Mouse (Mus musculus) heart, adult 9 months (tissue): ENCODE measurements at regions not wholly inside any gene's neighbourhood (a gene's known extent, or its start where the extent isn't known, plus 50 kb on each side); places are given as distances from the start of the nearest gene placed in this dataset.
"Not testable (repeated sequence)": the region's sequence is repeated elsewhere in the genome, so short reads cannot be mapped to it uniquely, and the experiment has no call there.

Experiments used
- DNase-seq, 2 experiments: peaks; one replicate each; pipeline ENCODE4 v3.0.0; 2022; ENCODE audit warnings: low spot score in 2 of 2

DNA sequence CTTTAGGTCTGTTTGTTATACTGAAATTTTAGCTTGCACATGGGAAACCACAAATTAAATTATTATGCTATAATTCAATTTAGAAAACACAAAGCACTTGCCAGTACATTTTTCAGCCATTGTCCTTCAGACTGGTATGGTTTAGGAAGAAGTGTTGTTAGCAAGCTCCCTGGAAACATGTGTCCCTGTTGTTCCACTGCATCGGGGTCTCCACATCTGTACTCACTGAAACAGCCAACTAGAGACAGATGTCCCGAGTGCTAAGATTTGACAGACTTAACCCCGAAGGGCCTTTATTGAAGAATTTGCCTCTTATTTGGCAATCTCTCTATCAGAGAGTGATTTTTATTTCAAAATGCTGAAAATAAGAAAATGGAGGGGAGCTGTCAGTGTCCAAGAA, 362.6 kb downstream of the Rfpl4b start:
- DNase-seq, result no peak

DNA sequence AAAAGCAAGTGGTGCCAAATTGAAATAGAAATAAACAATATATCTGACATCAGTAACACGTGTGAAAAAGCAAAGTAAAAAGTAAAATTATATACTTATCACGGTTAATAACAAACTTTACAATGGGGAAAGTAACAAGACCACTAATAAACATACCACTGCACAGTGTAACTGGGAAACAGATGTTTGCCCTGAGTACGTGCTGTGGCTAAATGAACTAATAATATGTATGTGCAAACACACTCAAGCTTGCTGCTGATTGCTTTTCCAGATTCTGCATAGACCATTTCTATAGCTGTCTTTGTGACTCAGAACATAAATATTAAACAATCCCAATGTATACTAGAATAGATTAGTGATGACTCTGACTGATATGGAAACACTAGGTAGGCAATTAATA, 363.2 kb downstream of the Rfpl4b start:
- no peak for DNase-seq

DNA sequence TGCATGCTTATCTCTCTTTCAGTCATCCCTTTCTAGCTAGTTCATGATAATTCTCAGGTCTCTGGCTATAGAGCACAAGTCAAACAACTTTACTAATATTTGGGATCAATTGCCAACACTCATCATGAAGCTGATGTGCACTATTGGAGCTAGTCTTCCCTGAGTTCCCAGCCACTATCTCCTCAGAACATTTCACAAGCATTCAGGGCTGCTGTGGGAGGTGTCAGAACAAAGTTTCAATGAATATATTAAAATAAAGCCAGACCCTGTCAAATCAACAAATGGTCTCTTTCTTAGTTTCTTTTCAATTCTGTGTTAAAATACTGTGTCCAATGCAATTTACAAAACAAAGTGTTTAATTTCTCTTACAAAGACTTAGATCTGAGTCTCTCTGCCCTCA, 364.8 kb downstream of the Rfpl4b start:
- no peak for DNase-seq

DNA sequence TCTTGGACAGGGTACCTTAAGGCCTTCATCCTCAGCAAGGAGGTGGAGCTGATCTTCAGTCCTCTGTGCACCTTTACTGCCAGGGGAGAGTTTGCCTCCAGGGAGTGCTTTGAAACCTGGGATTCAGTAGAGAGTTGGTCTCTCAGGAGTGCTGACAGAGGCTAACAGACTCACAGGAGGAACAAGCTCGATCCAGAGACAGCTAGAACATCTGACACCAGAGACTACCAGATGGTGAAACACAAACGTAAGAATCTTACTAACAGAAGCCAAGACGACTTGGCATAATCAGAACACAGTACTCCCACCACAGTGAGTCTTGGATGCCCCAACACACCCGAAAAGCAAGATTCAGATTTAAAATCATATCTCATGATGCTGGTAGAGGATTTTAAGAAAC, 372.3 kb downstream of the Rfpl4b start:
- no peak for DNase-seq

DNA sequence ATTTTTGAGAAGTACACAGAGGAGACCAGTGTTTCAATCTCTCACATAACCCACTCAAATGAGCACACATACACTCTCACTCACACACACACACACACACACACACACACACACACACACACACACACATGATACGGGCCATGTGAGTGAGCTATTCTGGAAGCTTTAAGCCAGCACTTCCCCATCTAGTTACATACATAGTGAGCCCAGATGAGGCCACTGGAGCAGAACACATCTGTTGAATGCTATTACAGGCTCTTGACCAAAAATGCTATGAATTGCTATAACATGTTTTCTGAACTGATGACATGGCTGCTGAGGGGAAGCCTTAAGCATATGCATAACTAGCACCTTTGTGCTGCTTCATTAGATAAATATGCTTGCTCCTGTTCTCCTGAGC, 373.9 kb downstream of the Rfpl4b start:
- no peak for DNase-seq

DNA sequence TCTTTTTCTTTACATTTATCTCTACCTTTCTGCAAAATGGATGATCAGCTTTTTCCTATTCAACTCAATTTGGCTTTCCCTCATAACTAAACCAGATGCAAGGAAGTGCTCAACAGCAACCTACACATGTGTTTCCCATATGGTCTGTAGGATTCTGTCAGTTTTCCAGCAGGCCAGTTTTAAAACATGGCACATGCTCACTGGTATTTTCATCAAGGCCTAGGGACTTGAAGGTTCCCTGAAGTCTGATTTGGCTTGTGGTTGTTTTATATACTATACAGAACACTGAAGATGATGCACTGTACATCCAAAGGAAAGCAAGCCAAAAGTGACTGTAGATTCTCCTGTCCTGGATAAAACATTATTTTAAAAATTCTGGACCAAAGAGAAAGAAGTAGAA, 374.3 kb downstream of the Rfpl4b start:
- no peak for DNase-seq

DNA sequence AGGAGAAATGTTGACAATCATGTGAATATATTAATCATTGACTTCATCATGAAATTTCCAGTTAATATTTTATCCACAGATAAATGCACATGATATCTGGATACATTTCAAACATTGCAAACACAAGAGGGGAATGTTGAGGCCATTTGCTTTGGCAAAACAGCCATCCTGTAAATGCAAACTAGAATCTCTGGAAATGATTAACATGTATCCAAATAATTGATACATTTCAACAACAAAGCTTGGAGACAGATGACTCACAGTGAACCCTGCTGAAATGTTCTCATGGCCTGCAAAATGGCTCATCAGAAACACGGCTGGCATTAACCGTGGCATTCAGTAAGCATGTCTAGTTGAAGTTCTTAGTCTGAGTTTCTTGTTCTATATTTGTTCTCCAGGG, 382.3 kb downstream of the Rfpl4b start:
- no peak for DNase-seq

DNA sequence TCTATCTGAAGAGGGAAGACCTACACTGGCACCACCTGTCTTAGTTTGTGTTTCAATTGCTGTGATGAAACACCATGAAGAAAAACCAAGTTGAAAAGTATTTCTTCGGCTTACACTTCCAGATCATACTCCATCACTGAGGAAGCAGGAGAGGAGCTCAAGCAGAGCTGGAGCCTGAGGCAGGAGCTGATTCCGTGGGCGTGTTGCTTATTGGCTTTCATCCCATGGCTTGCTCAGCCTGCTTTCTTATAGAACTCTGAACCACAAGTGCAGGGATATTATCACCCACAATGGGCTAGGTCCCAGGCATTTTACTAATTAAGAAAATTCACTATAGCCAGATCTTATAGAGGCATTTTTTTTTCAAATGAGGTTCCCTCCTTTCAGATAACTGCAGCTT, 384.7 kb downstream of the Rfpl4b start:
- DNase-seq, result no peak

DNA sequence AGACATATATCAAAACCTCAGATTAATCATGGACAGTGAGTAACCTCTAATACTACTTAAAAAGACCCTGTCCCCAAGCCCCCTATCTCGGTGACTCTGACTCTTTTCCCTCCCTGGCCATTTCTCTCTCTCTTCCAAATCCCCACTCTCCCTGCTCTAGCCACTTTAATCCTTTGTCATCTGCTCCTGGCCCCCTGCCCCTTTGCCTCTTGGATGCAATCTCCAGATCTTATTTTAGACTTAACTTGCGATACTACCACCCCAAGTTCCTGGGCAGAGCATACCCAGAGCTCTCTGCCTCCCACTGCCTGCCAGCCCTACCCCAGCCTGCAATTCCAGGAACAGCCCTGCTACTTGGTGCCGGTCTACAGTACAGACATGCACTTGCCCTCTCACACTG, 400.0 kb downstream of the Rfpl4b start:
- no peak for DNase-seq

DNA sequence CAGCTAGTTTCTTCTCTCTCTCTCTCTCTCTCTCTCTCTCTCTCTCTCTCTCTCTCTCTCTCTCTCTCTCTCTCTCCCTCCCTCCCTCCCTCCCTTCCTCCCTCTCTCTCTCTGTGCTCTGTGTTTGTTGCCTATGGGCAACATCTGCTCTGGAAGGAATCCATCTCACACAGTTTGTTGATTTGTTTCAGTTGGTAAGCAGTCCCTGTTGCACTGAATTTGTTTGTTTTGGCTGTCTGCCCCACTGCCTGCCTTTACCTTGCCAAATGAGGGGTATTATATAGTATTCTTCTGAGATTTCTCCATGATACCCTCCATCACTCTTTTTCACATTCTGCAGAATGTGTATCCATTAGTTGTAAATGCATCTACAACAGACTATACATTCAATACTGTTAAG, 401.8 kb downstream of the Rfpl4b start:
- no peak for DNase-seq

DNA sequence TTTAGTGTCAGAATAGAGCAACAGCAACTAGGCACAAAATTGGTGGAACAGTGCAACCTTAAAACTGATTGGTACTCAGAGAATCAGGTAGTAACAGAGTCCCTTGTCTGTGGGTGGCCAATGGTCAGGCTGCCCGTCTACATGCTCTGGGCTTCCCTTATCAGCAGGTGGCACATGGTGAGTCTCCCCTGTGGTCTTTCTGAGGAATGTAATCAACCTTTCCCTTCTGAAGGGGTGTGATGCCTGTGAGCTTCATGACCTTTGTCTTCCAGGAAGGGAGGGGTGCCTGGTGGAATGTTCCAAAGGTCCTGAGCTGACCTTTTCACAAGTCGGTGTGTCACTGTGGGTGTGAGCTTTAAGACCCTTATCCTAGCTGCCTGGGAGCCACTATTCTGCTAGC, 438.4 kb downstream of the Rfpl4b start:
- no peak for DNase-seq

DNA sequence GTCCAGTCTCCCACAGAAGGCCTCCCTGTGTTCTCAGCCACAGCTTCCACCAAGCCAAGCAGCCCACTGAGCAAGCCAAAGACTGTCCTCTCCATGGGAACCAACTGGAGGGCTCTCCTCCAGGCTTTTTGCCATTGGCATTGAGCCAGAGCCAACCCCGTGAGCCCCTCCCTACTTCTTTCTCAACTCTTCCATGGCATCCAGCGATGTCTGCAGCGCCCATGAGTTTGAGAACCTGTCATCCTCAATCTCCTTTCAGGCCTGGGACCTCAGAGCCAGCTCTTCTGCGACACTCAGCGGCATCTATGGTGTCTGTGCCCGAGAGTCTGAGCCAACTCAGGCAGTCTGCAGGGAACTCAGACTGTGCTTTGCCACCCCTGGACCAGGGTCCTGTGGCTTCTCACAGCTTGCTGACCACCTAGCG, 439.7 kb downstream of the Rfpl4b start:
- no peak for DNase-seq

DNA sequence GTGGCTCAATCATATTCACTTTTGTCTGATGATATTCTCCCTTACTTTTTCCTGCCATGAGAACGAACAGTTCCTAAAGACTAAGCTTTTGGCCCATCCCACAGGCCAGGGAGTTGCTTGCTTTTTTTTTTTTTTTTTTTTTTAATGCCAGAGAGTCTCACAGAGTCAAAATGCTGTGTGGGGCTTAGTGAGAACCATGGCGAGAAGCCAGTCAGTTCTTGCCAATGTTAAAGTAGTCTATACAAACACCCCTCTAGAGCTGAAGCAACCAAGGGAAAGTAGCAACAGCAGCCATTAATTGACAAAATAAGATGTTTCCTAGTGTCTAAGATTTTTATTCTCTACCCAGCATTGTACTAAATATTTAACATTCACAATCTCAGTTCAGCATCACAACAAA, 441.2 kb downstream of the Rfpl4b start:
- no peak for DNase-seq

DNA sequence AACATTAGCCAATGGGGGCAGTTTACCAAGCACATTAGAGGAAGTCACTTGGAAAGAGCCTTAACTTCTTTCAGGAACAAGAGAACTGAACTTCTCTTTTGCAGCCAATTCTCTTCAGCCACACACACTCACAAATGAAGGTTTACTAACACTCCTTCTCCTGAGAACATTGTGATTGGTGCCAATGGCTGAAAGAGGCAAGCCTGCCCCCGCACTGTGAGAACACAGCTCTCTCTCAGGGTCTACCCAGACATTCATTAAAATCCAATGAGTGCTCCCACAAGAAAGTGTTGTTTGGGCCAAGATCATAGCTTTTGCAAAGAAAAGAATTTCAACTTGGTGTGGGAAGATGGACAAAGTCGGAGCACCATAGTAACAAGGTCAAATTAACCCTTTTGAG, 454.8 kb downstream of the Rfpl4b start:
- DNase-seq, result no peak

DNA sequence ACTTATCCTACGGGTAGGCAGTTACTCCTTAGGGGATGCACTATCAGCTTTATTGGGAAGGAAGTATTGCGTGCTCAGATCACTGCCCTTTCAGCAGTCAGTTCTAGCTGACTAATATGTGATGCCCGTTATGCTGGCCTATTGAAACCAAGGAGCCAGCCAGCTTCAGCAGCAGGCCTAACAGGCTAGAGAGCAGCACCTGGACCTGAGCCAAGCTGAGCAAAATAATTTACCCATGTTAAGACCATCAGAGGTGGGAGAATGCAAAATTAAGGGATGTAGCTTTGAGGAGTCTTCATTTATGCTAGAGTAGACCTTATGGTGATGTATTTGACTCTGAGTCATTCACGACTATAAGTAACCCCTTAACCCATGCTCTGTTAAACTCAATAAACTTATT, 456.7 kb downstream of the Rfpl4b start:
- no peak for DNase-seq

DNA sequence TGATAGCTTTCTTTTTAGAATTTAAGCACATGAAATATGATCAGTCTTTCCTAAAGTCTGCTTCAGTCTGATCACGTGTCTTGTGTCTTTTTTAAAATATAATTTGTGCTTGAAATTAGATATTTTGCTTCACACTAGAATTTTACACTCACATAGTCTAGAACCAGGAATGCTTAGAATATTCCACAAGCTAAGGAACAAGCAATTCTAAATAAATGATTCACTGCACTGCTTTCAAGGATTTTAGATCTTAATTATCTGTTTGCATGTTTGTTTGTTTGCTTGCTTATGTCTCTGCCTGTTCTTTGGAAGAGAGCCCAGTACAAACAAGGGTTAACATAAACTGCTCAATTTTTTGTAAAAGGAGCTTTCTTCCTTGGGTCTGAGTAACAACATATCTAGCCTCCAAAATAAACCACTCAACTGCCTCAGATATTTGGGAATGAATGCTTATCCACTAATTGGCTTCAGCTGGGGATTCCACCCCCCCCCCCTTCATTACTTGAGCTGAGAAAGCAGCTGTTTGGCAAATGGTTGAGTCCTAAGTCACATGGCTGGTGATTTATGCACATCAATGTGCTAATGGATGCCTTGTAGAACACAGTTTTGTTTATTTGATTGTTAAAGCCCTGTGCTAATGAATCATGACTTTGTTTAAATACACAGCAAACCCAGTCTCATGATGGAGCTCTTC, 463.9 kb downstream of the Rfpl4b start:
- DNase-seq, result peak; percentile 15 to 29

DNA sequence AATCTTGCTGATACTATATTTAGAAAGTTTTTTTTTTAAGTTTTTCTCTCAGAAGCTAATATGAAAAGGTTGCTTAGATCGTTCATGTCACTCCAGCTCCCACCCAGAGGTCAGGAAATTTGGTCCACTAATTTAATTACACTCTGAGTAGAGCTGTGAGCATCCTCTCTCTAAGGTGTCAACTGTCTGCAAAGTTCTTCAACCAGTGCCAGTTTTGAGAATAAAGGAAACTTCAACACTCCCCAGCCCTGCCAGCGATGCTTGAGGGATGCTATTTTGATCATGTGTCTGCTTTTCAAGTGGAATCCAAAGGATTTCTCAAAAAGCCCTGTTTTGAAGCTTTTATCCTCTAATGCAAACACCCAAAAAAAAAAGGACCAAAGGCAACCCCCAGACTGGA, 467.6 kb downstream of the Rfpl4b start:
- no peak for DNase-seq

DNA sequence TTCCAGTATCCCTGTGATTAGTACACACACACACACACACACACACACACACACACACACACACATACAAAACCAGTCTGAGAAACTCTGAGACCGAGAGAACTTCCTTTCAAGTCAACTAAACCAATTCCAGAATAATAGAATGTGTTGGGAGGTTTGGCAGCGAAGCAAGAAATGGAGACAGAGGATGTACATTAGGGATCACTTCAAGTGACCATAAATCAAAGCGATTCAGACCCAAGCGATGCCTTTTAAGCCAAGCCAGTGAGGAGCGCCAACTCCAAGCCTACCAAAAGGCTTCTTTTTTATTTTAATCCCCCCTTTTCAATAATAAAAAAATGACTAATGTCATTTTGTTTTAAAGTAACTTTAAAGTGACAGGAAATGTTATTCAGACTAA, 468.1 kb downstream of the Rfpl4b start:
- DNase-seq, result no peak

DNA sequence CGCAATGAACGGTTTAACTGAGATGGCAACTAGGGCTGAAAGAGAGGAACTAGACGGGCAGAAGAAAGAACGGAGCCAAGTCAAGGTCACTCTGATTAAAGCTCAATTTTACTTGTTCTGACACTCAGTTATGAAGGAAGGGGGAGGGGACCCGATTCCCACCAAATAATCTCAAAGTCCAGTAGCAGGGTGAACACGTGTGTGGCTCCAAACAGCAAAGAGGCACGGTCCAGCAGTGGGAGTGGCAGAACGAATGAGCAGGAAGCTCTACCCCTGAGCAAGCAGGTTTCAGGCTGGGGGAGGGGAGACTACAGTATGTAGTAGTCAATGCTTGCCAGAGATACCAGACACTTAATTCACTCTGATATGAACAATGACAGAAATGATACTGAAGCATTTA, 474.6 kb downstream of the Rfpl4b start:
- DNase-seq, result not testable (repeated sequence)

DNA sequence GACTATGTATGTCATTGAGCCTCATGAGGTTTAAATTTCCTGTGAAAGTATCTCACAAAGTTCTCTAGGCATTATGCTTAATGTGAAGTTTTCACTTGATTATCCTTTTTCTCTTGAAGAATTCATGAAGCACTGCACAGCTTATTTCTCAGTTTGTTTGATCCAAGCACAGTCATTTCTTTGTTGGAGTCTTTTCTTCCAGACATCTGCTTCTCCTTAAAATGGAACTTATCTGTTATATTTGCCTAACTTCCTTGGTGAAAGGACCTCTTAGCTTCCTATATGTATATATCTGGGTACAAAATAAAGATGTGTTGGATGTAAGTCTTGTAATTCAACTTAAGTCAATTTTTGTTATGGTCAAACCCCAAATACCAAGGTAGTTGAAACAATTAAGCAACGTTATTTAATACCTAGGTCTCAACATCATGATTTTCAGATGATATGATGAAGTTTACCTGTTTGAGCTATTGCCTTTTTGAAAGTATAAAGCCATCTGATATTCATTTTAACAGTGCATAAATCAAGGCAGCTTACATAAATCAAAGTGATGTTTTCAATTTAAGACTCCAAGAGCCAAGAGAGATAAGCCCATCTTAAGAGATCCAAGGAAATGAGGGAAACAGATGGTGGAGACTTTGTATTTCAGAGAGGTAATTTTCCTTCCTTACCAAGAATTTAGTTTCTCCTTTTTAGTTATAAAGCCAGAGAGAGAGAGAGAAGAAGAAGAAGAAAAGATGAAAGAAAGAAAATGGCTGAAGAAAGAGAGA, 481.0 kb downstream of the Rfpl4b start:
- DNase-seq, result no peak

DNA sequence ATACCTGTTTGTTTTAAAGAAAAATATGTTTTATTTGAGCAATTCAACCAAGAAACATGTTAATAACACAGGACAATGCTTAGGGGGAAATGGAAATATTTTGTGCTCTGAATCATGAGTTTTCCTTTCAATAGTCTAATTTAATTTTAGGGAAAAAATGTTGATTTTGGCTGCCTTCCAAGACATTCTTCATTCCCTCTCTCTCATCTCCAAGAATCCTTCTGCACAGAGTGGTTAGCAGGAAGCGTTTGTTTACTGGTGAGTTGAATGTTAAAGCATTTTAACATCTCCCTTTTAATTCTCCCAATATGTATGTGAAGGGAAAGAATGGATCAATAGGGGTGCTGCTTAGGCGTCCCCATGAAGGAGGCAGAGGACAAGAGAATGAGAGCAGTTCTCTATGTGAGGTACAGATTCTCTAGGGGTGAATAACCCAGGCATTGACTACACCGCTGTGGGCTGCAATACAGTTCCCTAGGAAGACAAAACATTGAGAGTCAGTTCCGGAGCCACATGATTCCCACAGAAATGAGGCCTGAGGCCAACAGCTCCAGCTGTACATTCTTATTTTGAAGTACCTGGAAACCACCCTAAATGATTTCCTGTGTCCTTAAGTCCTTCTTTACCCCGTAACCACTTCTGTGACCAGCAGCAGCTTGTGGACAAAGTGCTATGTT, 512.7 kb downstream of the Rfpl4b start:
- peak; percentile 19 to 20 for DNase-seq

DNA sequence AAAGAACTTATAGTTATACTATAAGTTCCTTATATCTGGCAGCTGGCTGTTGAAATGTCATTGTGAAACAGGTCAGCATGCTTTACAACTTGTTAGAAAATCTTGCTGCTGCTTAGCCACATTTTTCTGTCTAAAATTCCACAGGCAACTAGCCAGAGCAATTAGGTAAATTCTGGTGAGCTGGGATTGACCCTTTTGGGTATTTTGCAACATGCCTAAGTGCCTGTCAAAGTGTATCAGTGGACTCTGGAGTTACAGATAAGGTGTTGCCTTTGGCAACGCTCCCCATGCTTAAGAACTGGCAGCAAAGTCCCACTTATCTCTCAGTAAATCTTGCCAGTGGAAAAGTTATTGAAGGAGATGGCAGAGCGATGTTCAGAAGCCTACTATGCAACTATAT, 525.9 kb downstream of the Rfpl4b start:
- no peak for DNase-seq

DNA sequence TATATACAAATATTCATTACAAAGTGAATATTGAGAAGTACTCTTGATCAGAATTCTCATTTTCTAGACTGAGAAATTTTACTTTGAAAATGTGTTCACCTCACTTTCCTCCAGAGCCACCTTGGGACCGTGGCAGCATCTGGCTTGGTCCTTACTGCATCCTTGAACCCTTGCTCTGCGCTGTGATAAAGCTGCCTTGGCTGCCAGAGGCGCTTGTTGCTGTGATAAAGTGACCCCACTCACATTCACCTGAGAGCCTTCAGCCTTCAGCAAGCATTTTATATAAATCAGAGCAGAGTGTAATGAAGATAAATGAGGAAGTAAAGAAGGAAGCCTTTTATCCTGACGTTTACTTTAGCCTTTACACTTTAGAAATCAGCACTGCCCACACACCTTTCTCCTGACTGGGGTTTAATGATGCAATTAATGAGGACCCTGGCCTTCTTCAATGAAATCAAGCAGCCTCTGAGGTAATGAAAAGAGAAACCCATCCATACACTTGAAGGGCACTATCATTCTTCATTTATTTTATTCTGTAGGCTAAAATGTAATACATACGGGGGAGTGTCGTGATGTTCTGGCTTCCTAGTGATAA, 532.8 kb downstream of the Rfpl4b start:
- no peak for DNase-seq
